12 mouse cellular contexts compared by ENCODE assay signal in genomic region chr13:32963990-32964753, GRCm38 (mm10). TPM values are rescaled to one million over a fixed set of nuclear protein-coding genes. Genes with fewer than 3 reads are reported as not detected.
DNase-seq lines count a peak whose midpoint lies in the region; ATAC-seq and TF ChIP-seq lines count a peak whose summit lies in the region.
"Had no signal": no experiment of that assay in that cellular context is flagged by ENCODE, and none has a peak within 500 bp of the region (broad histone marks: within the 10 kb centered on the region; RNA-seq: fewer than 3 reads in every experiment).

No protein-coding gene starts in this region.

- no peaks in the 10 kb centered on the region for H3K9me3 ChIP-seq in heart, embryonic 13.5 days
- no peaks in the 10 kb centered on the region for H3K9me3 ChIP-seq in kidney, postnatal 0 days (replicated peaks; ENCODE audit: low read length)
- H3K9me3 ChIP-seq: limb, embryonic 15.5 days; midbrain, embryonic 13.5 days had no signal

- ATAC-seq in heart, embryonic 13.5 days (ENCODE audit: extremely low read depth, insufficient number of reproducible peaks, low FRiP score, low TSS enrichment) = no peak
- no peak for ATAC-seq in kidney, postnatal 0 days (replicated peaks; ENCODE audit: low FRiP score, low read depth)

- H3K9ac ChIP-seq in heart, embryonic 13.5 days = 0 out of 2 replicates have a peak overlapping the region, but pooled peaks have one; percentile 28
- no peak overlapping the region for H3K9ac ChIP-seq in kidney, postnatal 0 days (ENCODE audit: low read depth, low read length)
- H3K9ac ChIP-seq: limb, embryonic 15.5 days; midbrain, embryonic 13.5 days had no signal

- no peaks in the 10 kb centered on the region for H3K27me3 ChIP-seq in heart, embryonic 13.5 days (replicated peaks)
- H3K27me3 ChIP-seq in kidney, postnatal 0 days (ENCODE audit: insufficient read depth, low read length) = no peaks in the 10 kb centered on the region
- no peaks in the 10 kb centered on the region for H3K27me3 ChIP-seq in spleen, adult 2 months (ENCODE audit: control insufficient read depth, insufficient read depth, low read length)
- H3K27me3 ChIP-seq: limb, embryonic 15.5 days; midbrain, embryonic 13.5 days had no signal

- no peak overlapping the region for H3K4me3 ChIP-seq in heart, embryonic 13.5 days
- H3K4me3 ChIP-seq in kidney, postnatal 0 days (replicated peaks; ENCODE audit: low read depth, low read length) = no peak overlapping the region
- no peak overlapping the region for H3K4me3 ChIP-seq in spleen, adult 2 months (ENCODE audit: extremely low read depth, insufficient read depth, insufficient read length)

- H3K27ac ChIP-seq in heart, embryonic 13.5 days (replicated peaks) = peak overlapping the region; percentile 73
- peak overlapping the region; percentile 62 for H3K27ac ChIP-seq in kidney, postnatal 0 days
- peak overlapping the region; percentile 23 for H3K27ac ChIP-seq in spleen, adult 2 months (ENCODE audit: insufficient read depth, low read length)
- H3K27ac ChIP-seq: limb, embryonic 15.5 days; midbrain, embryonic 13.5 days had no signal

- H3K36me3 ChIP-seq in heart, embryonic 13.5 days = no peaks in the 10 kb centered on the region
- no peaks in the 10 kb centered on the region for H3K36me3 ChIP-seq in kidney, postnatal 0 days (ENCODE audit: insufficient read depth, low read length)
- no peaks in the 10 kb centered on the region for H3K36me3 ChIP-seq in spleen, adult 2 months (ENCODE audit: control insufficient read depth, insufficient read depth, low read length)
- H3K36me3 ChIP-seq: limb, embryonic 15.5 days; midbrain, embryonic 13.5 days had no signal

- WGBS in heart, embryonic 13.5 days = 55% methylated on average over 9 of the region's 9 CpGs
- 65% methylated on average over 9 of the region's 9 CpGs for WGBS in kidney, postnatal 0 days
- WGBS in spleen, adult 2 months = 90% methylated on average over 9 of the region's 9 CpGs

- no peak overlapping the region for H3K4me2 ChIP-seq in heart, embryonic 13.5 days
- no peak overlapping the region for H3K4me2 ChIP-seq in kidney, postnatal 0 days (ENCODE audit: low read length)

- H3K4me1 ChIP-seq in heart, embryonic 13.5 days = peaks cover 51% of the 10 kb centered on the region
- H3K4me1 ChIP-seq in kidney, postnatal 0 days (replicated peaks; ENCODE audit: insufficient read depth, low read length) = 0 out of 2 replicates have a peak, but pooled peaks cover 3% of the 10 kb centered on the region
- H3K4me1 ChIP-seq in spleen, adult 2 months (ENCODE audit: control insufficient read depth, insufficient read depth, insufficient read length) = peaks cover 9% of the 10 kb centered on the region; the same call in 1 of the 2 replicates

- TF ChIP-seq POLR2A in spleen, adult 2 months (IDR thresholded peaks at IDR 0.05; ENCODE audit: low read depth, low read length) = no peak

- no peak for DNase-seq in heart, adult 9 months (ENCODE audit: low spot score in 2 of 2)
- DNase-seq in kidney, postnatal 0 days (ENCODE audit: low spot score) = peak; percentile 57
- no peak for DNase-seq in kidney, postnatal 36 days
- DNase-seq in spleen, adult 2 months (ENCODE audit: low read depth in 1 of 2, low spot score in 2 of 2) = no peak
- DNase-seq in spleen, adult 12 weeks (ENCODE audit: low spot score) = no peak
- no peak for DNase-seq in right cerebral cortex, adult 2 months (ENCODE audit: low spot score in 2 of 2)
- DNase-seq: cerebellum, adult 8-10 months; gastrocnemius, postnatal 14 days; right cerebral cortex, postnatal 25 days had no signal

- no peak for TF ChIP-seq CTCF in kidney, postnatal 0 days (IDR thresholded peaks at IDR 0.05; ENCODE audit: low read depth)
- TF ChIP-seq CTCF in spleen, adult 2 months (IDR thresholded peaks at IDR 0.05; ENCODE audit: extremely low read depth, insufficient read depth, insufficient read length, insufficient replicate concordance) = no peak

RNA-seq across cellular contexts. Expression of gene Serpinb6b, which starts 0.8 kb away (rescaled TPM):
- polyA plus RNA-seq in heart, embryonic 13.5 days (2015; fragmentation: Nextera tagmentation; extraction: Ambion mirVana) = 18.0 and 22.7 TPM in 2 replicates
- 11.7 and 14.3 TPM in 2 replicates for polyA plus RNA-seq in kidney, postnatal 0 days (2015; fragmentation: Nextera tagmentation; extraction: Ambion mirVana)
- polyA plus RNA-seq in spleen, adult 2 months (2012; rRNA removed) = 10.5 and 13.0 TPM in 2 replicates

RNA-seq across cellular contexts. Expression of gene Serpinb9, which starts 38.9 kb away (rescaled TPM):
- polyA plus RNA-seq in heart, embryonic 13.5 days (2015; fragmentation: Nextera tagmentation; extraction: Ambion mirVana) = 7.8 and 8.2 TPM in 2 replicates
- polyA plus RNA-seq in kidney, postnatal 0 days (2015; fragmentation: Nextera tagmentation; extraction: Ambion mirVana) = 20.2 and 20.5 TPM in 2 replicates
- polyA plus RNA-seq in spleen, adult 2 months (2012; rRNA removed) = 5.8 and 7.0 TPM in 2 replicates

Comparison
In these comparisons a context has a peak if more than half of its experiments do, and no peak if none do; other contexts are left out.
1. H3K27ac ChIP-seq: peak in every context shown above with its lines; median percentile 73 in heart, embryonic 13.5 days; 62 in kidney, postnatal 0 days; 23 in spleen, adult 2 months.